Mouse (Mus musculus): ENCODE results near the gene Hist1h2af.

GRCm38 (mm10) chr13:23521703-23522102 lies 12.0 kb upstream of the Hist1h2af start:
- no peak for TF ChIP-seq CTCF (IDR thresholded peaks at IDR 0.05; ENCODE audit: low read depth, low read length)
- no peak for TF ChIP-seq GATA2 (IDR thresholded peaks at IDR 0.05; ENCODE audit: borderline replicate concordance, low read depth, low read length)

All from G1E (cell line).